Mouse (Mus musculus) ES-E14 (cell line): ENCODE measurements around the gene Gm14226. TPM values are rescaled to one million over a fixed set of nuclear protein-coding genes. Genes with fewer than 3 reads are reported as not detected.
"Not testable (repeated sequence)": the region's sequence is repeated elsewhere in the genome, so short reads cannot be mapped to it uniquely, and the experiment has no call there.

Experiments
- DNase-seq: peaks from one replicate; pipeline ENCODE4 v3.0.0-alpha.2; 2013; ENCODE audit warnings: low read depth, low spot score
- H3K27ac ChIP-seq: 2 replicates; pipeline ENCODE4 v1.5.1; 2012; ENCODE audit warnings: low read depth, mild to moderate bottlenecking, low read length, moderate library complexity, mixed read lengths; ENCODE audit not compliant: poor library complexity, insufficient read depth, severe bottlenecking
- H3K36me3 ChIP-seq: 2 replicates; pipeline ENCODE4 v1.6.1; 2012; ENCODE audit warnings: mild to moderate bottlenecking, low read length, moderate library complexity, mixed read lengths; ENCODE audit not compliant: control insufficient read depth, poor library complexity, insufficient read depth, severe bottlenecking
- H3K4me1 ChIP-seq, 2 experiments: fragments of 150-350 bp in 1 of 2; sonication (generic) in 1 of 2; 2 replicates each; pipeline ENCODE4 v1.6.1; 2012; ENCODE audit warnings: low read length in 2 of 2, mild to moderate bottlenecking in 1 of 2, mixed read lengths in 1 of 2; ENCODE audit not compliant: control insufficient read depth in 2 of 2, insufficient read depth in 2 of 2, poor library complexity in 1 of 2
- H3K4me3 ChIP-seq, 2 experiments: fragments of 150-350 bp in 1 of 2; sonication (generic) in 1 of 2; 2 replicates each; pipeline ENCODE4 v1.5.1; 2012; ENCODE audit warnings: low read length in 2 of 2, low read depth in 1 of 2, mild to moderate bottlenecking in 1 of 2, mixed read lengths in 1 of 2; ENCODE audit not compliant: insufficient read depth in 1 of 2, poor library complexity in 1 of 2, severe bottlenecking in 1 of 2
- H3K9ac ChIP-seq: 2 replicates; pipeline ENCODE4 v1.6.1; 2012; ENCODE audit warnings: low read depth, mild to moderate bottlenecking, low read length, mixed read lengths; ENCODE audit not compliant: poor library complexity, insufficient read depth, severe bottlenecking
- H3K9me3 ChIP-seq: fragments of 150-350 bp; sonication (generic); 2 replicates; pipeline ENCODE4 v1.6.1; 2012; ENCODE audit warnings: low read depth, mild to moderate bottlenecking, low read length; ENCODE audit not compliant: control insufficient read depth, insufficient read depth
- CHD2 ChIP-seq: IDR thresholded peaks from 2 replicates; pipeline ENCODE4 v1.6.1; 2014; ENCODE audit warnings: mild to moderate bottlenecking, low read depth, low read length, inconsistent platforms
- HCFC1 ChIP-seq: IDR thresholded peaks from 2 replicates; pipeline ENCODE4 v1.6.1; 2012; ENCODE audit warnings: low read length, inconsistent platforms, borderline replicate concordance; ENCODE audit not compliant: insufficient read depth
- MAFK ChIP-seq: IDR thresholded peaks from 2 replicates; pipeline ENCODE4 v1.6.1; 2014; ENCODE audit warnings: mild to moderate bottlenecking, low read depth, low read length, inconsistent platforms; ENCODE audit not compliant: insufficient read depth
- ZC3H11A ChIP-seq: IDR thresholded peaks from 2 replicates; pipeline ENCODE4 v1.6.1; 2012; ENCODE audit warnings: low read depth, mild to moderate bottlenecking, inconsistent platforms, low read length, borderline replicate concordance
- ZNF384 ChIP-seq: IDR thresholded peaks from 2 replicates; pipeline ENCODE4 v1.6.1; 2012; ENCODE audit warnings: low read depth, low read length, inconsistent platforms
- in situ Hi-C, 2 experiments: fragments of 600-800 bp; cut with MboI; formaldehyde crosslinking; loops; one replicate each; pipeline ENCODE4 v1.15.1; 2025; ENCODE audit warnings: low sequenced_read_pairs in 2 of 2, inconsistent platforms in 1 of 2; ENCODE audit not compliant: unreplicated experiment in 2 of 2
- total RNA-seq: library from RNA; depleted of rRNA; stranded (reverse); fragments of 300-350 nt; gene quantifications from 2 replicates; pipeline ENCODE4 v1.2.3, GENCODE M21; 2012

The Gm14226 gene
- total RNA-seq, 1 experiment = 0.04 TPM

DNA sequence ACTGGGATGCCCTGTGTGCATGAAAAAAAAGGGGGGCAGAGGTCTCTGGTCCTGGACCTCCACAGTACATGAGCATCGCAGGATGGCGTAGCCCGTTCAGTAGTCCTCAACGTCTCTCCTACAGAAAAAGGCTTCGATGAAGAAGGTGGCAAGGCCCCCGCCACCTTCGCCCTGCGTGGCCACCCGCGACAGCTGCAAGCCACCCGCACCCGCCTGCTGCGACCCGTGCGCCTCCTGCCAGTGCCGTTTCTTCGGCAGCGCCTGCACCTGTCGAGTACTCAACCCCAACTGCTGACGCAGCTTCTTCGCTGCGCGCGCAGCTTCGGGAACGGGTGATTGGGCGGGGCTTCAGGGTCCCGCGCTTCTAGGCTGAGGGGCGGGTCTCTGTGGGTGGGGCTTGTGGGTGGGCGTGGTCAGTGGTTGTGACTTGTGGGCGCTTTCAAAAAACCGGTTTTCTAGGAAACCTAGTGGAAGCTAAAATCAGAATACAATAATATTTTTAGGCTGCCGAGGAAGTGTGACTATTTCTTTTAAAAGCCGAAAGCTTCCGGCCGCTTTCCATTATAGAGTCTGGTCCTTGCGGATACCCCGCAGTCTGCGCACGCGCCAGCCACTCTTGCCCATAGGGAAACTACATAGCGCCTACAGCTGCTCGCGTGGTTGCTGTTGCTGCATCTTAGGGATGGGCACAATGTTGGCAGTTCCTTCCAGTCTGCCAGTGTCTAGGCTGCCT, 32.6 kb downstream of the Gm14226 start:
- no peaks in the 10 kb centered on the region for H3K9me3 ChIP-seq
- H3K9ac ChIP-seq = peak overlapping the region; percentile 87
- peak overlapping the region; percentile 80 for H3K4me3 ChIP-seq
- no peaks in the 10 kb centered on the region for H3K36me3 ChIP-seq
- peak; percentile 91 for DNase-seq
- peak overlapping the region; percentile 56 for H3K27ac ChIP-seq
- peaks cover 0 to 7% of the 10 kb centered on the region in 2 experiments; a peak in 3 of 4 replicates for H3K4me1 ChIP-seq
- no peak for TF ChIP-seq ZNF384
- TF ChIP-seq MAFK = peak; percentile 95
- in situ Hi-C loops = no loop called here

DNA sequence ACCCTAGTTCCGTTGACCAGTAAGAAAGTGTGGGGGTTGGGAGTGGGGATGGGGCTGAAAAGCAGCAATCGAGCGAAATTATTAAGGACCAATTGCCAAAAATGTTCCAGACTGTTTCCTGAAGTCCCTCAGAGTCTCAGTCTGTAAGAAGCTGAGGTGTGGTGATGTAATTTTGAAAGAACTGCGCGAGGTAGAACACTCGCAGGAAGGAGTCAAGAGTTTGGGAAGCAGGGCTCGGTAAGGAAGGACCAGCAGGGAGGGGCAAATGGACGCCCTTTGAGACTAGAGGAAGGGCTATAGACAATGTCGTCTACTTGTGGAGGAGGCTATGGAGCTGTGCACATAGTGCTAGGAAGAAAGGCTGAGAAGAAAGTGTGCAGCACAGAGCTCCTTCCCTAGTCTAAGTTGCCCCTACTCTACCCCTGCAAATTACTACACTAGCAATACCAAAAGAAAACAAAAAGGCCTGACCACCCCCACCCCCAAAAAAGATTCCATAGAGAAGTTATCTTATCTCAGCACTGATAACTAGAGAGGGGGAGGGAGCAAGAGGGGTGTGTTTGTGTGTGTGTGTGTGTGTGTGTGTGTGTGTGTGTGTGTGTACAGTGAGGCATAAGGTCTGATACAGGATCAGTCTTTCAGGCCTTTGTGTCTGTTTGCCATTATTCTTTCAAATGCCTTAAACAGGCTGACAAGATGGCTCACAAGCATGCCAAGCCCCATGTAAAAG, 33.7 kb downstream of the Gm14226 start:
- peak overlapping the region; percentile 58 to 80 for H3K4me3 ChIP-seq
- no peak for TF ChIP-seq ZC3H11A
- no peak for TF ChIP-seq MAFK
- no peak for TF ChIP-seq CHD2
- TF ChIP-seq ZNF384 = no peak
- no peak for TF ChIP-seq HCFC1
- in situ Hi-C loops = no loop called here
- H3K27ac ChIP-seq = peak overlapping the region; percentile 16; the same call in 1 of the 2 replicates
- no peaks in the 10 kb centered on the region for H3K9me3 ChIP-seq
- H3K9ac ChIP-seq = peak overlapping the region; percentile 70
- DNase-seq = no peak
- peaks cover 0 to 7% of the 10 kb centered on the region in 2 experiments; a peak in 3 of 4 replicates for H3K4me1 ChIP-seq
- no peaks in the 10 kb centered on the region for H3K36me3 ChIP-seq

DNA sequence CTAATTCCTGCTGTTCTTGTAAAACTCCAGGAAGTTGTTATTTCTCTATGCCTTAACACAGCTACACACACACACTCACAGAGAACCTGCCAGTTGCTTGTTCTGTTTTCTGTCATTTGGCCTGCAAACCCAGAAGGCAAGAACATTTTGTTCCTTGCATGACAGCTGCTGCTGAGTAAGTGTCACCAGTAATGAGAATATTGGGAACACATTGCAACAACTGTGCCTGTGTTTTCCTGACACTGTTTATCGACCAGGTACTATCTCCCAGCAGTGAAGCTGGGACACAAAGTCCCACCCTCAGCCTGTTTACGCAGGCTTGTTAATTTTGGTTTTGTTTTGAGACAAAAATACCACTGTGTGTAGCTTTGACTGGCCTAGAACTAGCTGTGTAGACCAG, 34.6 kb downstream of the Gm14226 start:
- peaks cover 0 to 7% of the 10 kb centered on the region in 2 experiments; a peak in 3 of 4 replicates for H3K4me1 ChIP-seq
- no peak for TF ChIP-seq CHD2
- TF ChIP-seq ZNF384 = no peak
- no peak for TF ChIP-seq MAFK
- TF ChIP-seq ZC3H11A = no peak
- no peak for TF ChIP-seq HCFC1
- in situ Hi-C loops = no loop called here
- H3K9ac ChIP-seq = no peak overlapping the region
- no peak overlapping the region for H3K27ac ChIP-seq
- H3K9me3 ChIP-seq = no peaks in the 10 kb centered on the region
- no peak for DNase-seq
- H3K4me3 ChIP-seq = no peak overlapping the region
- H3K36me3 ChIP-seq = no peaks in the 10 kb centered on the region

DNA sequence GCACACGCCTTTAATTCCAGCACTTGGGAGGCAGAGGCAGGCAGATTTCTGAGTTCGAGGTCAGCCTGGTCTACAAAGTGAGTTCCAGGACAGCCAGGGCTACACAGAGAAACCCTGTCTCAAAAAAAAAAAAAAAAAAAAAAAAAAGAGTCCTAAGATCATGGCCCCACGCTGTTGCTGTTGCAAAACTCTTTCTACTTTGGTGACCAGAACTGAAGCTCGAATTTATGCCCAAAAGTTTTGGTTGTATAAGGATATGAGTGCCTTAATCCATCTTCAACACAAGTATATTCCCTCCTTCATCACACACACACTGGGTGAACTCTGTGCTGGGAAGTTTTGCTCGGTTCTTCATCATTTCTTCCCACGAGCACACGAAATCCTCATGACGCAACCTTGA, 35.4 kb downstream of the Gm14226 start:
- H3K4me1 ChIP-seq, in situ Hi-C loops, H3K4me3 ChIP-seq, H3K27ac ChIP-seq, H3K9me3 ChIP-seq, H3K36me3 ChIP-seq, H3K9ac ChIP-seq, DNase-seq: not testable (repeated sequence)
- peak; percentile 68; the same call in 1 of the 2 replicates for TF ChIP-seq ZNF384
